Mouse (Mus musculus) testis, adult 2 months (tissue): Measurements from ENCODE around the gene Rrnad1.

Experiments
- CTCF ChIP-seq: fragments of 200-500 bp; IDR thresholded peaks from 2 replicates; pipeline ENCODE4 v1.5.1; 2012; ENCODE audit warnings: low read depth, mild to moderate bottlenecking, inconsistent platforms, low read length, moderate library complexity; ENCODE audit not compliant: control insufficient read depth, insufficient read depth, insufficient replicate concordance
- POLR2A ChIP-seq: fragments of 200-500 bp; IDR thresholded peaks from 2 replicates; pipeline ENCODE4 v1.6.1; 2012; ENCODE audit warnings: low read depth, mild to moderate bottlenecking, inconsistent platforms, low read length, moderate library complexity; ENCODE audit not compliant: control insufficient read depth

- TF ChIP-seq CTCF, result no peak
- TF ChIP-seq POLR2A, result no peak
These were observed 10.1 kb upstream of the Rrnad1 start for GRCm38 (mm10) chr3:87940611-87941010.
